Mouse (Mus musculus) ES-Bruce4 (cell line): ENCODE data around the gene Spata31d1d.

Experiments
- CTCF ChIP-seq: IDR thresholded peaks from one replicate; pipeline ENCODE4 v1.8.1; 2011; ENCODE audit warnings: low read depth, low read length
- POLR2A ChIP-seq: IDR thresholded peaks from one replicate; pipeline ENCODE4 v1.8.1; 2011; ENCODE audit warnings: low read length; ENCODE audit not compliant: insufficient read depth

- TF ChIP-seq POLR2A (no peak), CTCF (no peak)
Measured at GRCm38 (mm10) chr13:59735190-59735589, 3.6 kb upstream of the Spata31d1d start.
